Mouse (Mus musculus): ENCODE data around the gene Fam216a. TPM values are rescaled to one million over a fixed set of nuclear protein-coding genes. Genes with fewer than 3 reads are reported as not detected.
"Not testable (repeated sequence)": the region's sequence is repeated elsewhere in the genome, so short reads cannot be mapped to it uniquely, and the experiment has no call there.

Gene Fam216a
- polyA plus RNA-seq, 1 experiment from 2014 or later, result 58.3 TPM

DNA sequence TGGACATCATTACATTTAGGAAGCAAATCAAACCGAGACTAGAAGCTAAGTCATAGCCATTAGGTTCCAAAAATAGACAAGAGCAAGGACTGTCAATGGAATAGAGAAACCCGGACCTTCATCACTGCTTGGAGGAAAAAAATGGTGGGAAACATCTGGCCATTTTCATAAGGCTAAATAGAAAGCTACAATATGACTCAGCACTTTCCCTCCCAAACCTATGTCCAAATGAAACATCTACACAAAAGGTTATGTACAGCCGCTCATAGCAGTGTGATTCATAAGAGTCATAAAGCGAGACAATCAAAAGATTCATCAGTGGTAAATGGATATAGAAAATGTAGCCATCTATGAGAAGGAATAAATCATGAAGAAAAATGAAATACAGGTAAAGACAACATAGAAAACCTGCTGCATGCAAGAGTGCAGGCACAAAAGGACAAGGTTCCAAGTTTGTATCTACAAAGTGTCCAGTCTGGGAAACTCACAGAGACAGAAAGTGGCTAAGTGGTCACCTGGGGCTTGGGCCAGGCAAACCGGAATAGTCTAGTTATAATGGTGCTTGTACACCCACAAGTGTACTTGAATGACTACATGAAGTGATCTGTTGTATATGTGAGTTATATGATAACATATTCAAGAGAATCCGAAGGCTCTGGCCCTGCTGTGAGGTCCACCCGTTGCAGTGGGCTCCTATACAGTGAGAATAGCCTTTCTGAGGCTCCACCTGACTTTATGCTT lies 35.4 kb downstream of the Fam216a start:
- H3K9me3 ChIP-seq, result no peaks in the 10 kb centered on the region
- no peak overlapping the region for H3K4me2 ChIP-seq
- H3K9ac ChIP-seq, result no peak overlapping the region
- H3K27me3 ChIP-seq, result no peaks in the 10 kb centered on the region
- ATAC-seq (ENCODE audit: insufficient number of reproducible peaks, low FRiP score, low TSS enrichment, low read depth), result no peak
- no peaks in the 10 kb centered on the region for H3K4me1 ChIP-seq
- 86% methylated on average over 7 of the region's 7 CpGs for whole genome bisulfite sequencing
- no peak overlapping the region for H3K4me3 ChIP-seq
- no peak overlapping the region for H3K27ac ChIP-seq
- no peaks in the 10 kb centered on the region for H3K36me3 ChIP-seq

DNA sequence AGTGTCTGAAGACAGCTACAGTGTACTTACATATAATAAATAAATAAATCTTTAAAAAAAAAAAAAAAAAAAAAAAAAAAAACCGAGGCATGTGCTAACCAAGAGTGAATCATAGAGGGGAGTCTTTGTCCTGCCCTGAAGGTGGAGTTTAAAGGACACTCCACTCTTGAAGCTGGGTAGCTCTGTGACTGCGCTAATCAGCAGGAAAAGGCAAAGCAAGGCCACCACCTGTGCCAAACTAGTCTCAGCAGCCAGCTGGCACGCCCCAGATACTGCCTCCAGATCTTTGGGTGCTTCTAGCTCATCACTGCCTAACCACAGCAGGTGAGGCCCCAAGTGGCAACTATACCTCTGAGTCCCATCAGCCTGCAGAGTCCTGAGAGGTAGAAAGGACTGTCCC lies 37.5 kb downstream of the Fam216a start:
- no peak overlapping the region for H3K4me3 ChIP-seq
- H3K4me1 ChIP-seq, result no peaks in the 10 kb centered on the region
- H3K36me3 ChIP-seq, result no peaks in the 10 kb centered on the region
- H3K27me3 ChIP-seq, result no peaks in the 10 kb centered on the region
- H3K27ac ChIP-seq, result no peak overlapping the region
- H3K9me3 ChIP-seq, result no peaks in the 10 kb centered on the region
- H3K4me2 ChIP-seq, result no peak overlapping the region
- no peak overlapping the region for H3K9ac ChIP-seq
- no peak for ATAC-seq (ENCODE audit: insufficient number of reproducible peaks, low FRiP score, low TSS enrichment, low read depth)
- WGBS, result 66% methylated on average over 3 of the region's 3 CpGs

DNA sequence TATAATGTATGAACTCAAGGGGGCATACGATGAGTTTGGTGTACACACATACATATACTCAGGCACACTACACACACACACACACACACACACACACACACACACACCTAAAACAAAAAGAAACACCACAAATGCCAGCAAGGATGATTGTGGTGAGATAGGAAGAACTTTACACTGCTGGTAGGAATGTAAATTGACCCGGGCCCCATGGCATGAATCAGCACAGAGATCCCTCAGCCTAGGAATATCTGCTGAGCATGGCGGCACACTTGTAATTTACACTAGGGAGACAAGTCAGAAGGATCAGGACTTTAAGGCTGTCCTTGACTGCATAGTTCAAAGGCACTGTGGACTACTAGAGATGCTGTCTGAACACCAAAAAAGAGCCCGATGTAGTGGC lies 41.9 kb downstream of the Fam216a start:
- Histone ChIP-seq H3K27ac (no peak overlapping the region), H3K9ac (no peak overlapping the region), H3K4me1 (no peaks in the 10 kb centered on the region), H3K4me2 (no peak overlapping the region), H3K36me3 (peaks cover 8% of the 10 kb centered on the region), H3K9me3 (no peaks in the 10 kb centered on the region), H3K27me3 (no peaks in the 10 kb centered on the region), H3K4me3 (no peak overlapping the region)
- no peak for ATAC-seq (ENCODE audit: insufficient number of reproducible peaks, low FRiP score, low TSS enrichment, low read depth)
- WGBS, result 91% methylated on average over 4 of the region's 4 CpGs

DNA sequence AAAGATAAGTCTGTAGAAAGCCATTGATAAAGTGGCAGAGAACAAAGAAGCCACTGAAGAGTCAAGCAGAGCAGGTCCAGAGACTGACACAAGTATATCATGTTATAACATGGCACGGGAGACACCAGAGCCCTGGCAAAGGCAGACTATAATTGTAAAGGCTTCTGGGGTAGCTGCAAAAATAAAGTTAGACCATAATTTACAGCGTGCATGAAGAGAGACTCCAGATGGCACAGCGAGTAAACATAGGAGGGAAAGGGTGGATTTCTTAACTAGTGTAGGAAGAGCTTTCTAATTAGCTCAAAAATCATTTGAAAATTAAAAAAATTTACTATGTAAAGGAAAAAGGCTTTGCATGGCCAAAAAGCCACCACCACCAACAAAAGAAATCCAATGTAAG lies 44.9 kb downstream of the Fam216a start:
- H3K36me3 ChIP-seq, result peaks cover 14% of the 10 kb centered on the region
- no peak overlapping the region for H3K27ac ChIP-seq
- no peak overlapping the region for H3K4me2 ChIP-seq
- H3K4me1 ChIP-seq, result no peaks in the 10 kb centered on the region
- no peak for ATAC-seq (ENCODE audit: insufficient number of reproducible peaks, low FRiP score, low TSS enrichment, low read depth)
- H3K4me3 ChIP-seq, result no peak overlapping the region
- no peak overlapping the region for H3K9ac ChIP-seq
- 75% methylated on average over 3 of the region's 3 CpGs for WGBS
- no peaks in the 10 kb centered on the region for H3K27me3 ChIP-seq
- no peaks in the 10 kb centered on the region for H3K9me3 ChIP-seq

DNA sequence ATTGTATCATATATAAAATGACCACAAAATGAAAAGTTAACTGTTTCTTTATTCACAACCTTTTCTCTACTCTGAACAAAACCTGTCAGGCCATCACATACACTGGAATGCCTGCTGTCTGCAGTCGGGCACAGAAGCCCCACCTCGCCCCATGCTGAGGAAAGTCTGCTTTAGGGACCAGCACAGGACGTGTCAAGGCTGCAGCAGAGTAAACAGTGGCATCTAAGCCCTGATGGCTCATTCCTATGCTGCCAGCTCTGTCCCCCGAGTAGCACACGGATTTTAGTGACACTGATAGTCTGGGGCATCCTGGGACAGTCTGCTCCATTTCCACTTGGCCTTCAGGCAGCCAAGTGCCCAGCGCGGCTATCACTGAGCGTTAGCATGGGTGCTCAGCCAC lies 46.7 kb downstream of the Fam216a start:
- Histone ChIP-seq H3K9me3 (no peaks in the 10 kb centered on the region), H3K4me3 (no peak overlapping the region), H3K4me1 (peaks cover under 1% of the 10 kb centered on the region; the same call in 1 of the 2 replicates), H3K27me3 (no peaks in the 10 kb centered on the region), H3K9ac (no peak overlapping the region), H3K27ac (no peak overlapping the region), H3K4me2 (no peak overlapping the region), H3K36me3 (peaks cover 22% of the 10 kb centered on the region)
- 87% methylated on average over 8 of the region's 8 CpGs for WGBS
- ATAC-seq (ENCODE audit: insufficient number of reproducible peaks, low FRiP score, low TSS enrichment, low read depth), result no peak

DNA sequence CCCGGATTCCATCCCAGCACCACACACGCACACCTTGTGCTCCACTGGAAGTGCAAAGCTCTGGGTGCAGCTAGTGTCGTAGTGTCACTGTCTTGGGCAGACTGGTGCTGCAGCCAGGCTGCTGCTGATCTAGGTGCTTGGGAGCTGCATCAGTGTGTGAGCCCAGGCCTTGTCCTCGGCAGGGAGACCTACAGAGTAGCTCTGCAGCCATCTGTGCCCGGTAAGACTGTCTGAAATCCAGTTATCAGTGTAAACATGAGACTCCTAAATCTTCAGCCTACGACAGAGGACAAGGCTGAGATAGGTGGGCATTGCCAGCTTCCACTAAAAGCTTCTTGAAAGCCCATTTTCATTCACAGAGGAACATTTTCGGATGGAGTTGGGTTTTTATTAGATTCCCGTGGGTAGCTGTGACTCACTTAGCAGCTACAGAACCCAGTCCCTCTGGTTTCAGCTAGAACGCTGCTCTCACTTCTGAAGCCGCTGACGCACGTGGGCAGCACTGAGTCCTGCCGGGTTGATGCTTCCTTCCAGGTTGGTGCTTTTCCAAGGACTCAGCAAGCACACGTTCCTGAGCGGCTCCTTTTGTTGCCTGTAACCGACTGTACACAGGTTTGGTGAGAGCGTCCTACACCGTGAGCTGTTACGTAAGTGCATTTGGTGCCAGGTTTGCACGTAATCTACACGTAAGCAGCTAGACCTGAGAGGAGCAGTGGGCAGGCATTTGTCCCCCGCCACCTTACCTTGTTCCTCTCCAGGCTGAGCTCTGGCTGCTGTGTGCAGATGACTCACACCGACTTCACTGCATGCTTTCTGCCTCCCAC lies 47.3 kb downstream of the Fam216a start:
- H3K9me3 ChIP-seq, result no peaks in the 10 kb centered on the region
- H3K27ac ChIP-seq, result no peak overlapping the region
- peaks cover 7% of the 10 kb centered on the region for H3K4me1 ChIP-seq
- H3K9ac ChIP-seq, result no peak overlapping the region
- no peak overlapping the region for H3K4me2 ChIP-seq
- H3K4me3 ChIP-seq, result no peak overlapping the region
- ATAC-seq (ENCODE audit: insufficient number of reproducible peaks, low FRiP score, low TSS enrichment, low read depth), result no peak
- H3K36me3 ChIP-seq, result peaks cover 22% of the 10 kb centered on the region
- WGBS, result 89% methylated on average over 23 of the region's 23 CpGs
- H3K27me3 ChIP-seq, result no peaks in the 10 kb centered on the region

DNA sequence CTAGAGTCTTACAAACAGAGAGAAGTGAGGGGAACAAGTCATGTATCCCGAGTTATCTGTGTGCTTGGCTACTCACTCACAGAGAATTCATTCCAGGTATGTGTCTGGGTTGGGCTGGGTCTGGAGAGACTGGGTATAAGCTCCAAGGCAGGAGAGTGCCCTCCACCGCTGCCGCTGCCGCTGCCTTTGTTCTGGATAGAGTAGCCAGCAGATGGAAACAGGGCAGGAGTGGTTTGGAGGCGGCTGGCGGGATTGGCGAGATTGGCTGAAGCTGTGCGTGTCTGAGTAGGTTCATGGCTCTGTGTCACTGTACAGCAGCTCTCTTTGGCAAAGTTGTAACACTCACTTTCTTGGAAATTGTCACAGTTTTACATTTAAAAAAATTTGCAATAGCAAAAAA lies 48.6 kb downstream of the Fam216a start:
- 82% methylated on average over 8 of the region's 8 CpGs for WGBS
- no peak for ATAC-seq (ENCODE audit: insufficient number of reproducible peaks, low FRiP score, low TSS enrichment, low read depth)
- H3K36me3 ChIP-seq, result peaks cover 22% of the 10 kb centered on the region

DNA sequence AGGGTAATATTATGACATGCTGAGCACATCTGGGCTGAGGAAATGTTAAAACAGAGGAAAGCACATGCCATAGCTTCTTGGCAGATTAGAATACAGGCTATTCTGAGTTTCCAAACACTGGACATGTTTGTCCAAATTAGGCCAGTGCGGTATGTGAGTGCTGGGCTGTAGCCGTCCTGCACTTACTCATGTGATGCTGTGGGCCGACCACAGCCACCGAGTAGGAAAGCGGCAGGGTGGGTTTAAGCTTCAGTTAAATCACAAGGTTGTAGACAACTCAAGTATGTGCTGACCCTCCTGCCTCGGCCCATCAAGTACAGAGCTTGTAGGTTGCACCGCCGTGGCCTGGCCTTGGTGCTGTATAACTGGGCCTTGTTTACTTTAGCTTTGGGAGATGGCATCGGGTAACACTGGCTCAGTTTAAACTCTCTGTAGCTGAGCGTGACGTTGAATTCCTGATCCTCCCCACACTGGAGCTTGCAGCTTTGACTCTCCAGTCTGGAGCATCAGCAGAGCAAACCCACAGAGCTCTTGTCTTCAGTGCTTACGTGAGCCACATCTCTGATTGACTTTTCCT lies 51.9 kb downstream of the Fam216a start:
- ATAC-seq (ENCODE audit: insufficient number of reproducible peaks, low FRiP score, low TSS enrichment, low read depth), result no peak
- peaks cover 17% of the 10 kb centered on the region for H3K4me1 ChIP-seq
- WGBS, result 61% methylated on average over 12 of the region's 12 CpGs
- H3K27ac ChIP-seq, result peak overlapping the region; percentile 35
- no peak overlapping the region for H3K4me3 ChIP-seq
- peaks cover 21% of the 10 kb centered on the region for H3K36me3 ChIP-seq
- H3K9ac ChIP-seq, result no peak overlapping the region
- no peaks in the 10 kb centered on the region for H3K27me3 ChIP-seq
- no peaks in the 10 kb centered on the region for H3K9me3 ChIP-seq
- no peak overlapping the region for H3K4me2 ChIP-seq

More for the DNA sequence above, 48.6 kb downstream of the Fam216a start:
- H3K9me3 ChIP-seq, result no peaks in the 10 kb centered on the region
- no peak overlapping the region for H3K9ac ChIP-seq
- no peak overlapping the region for H3K27ac ChIP-seq
- H3K4me3 ChIP-seq, result no peak overlapping the region
- no peaks in the 10 kb centered on the region for H3K27me3 ChIP-seq
- no peak overlapping the region for H3K4me2 ChIP-seq
- H3K4me1 ChIP-seq, result peaks cover 14% of the 10 kb centered on the region

DNA sequence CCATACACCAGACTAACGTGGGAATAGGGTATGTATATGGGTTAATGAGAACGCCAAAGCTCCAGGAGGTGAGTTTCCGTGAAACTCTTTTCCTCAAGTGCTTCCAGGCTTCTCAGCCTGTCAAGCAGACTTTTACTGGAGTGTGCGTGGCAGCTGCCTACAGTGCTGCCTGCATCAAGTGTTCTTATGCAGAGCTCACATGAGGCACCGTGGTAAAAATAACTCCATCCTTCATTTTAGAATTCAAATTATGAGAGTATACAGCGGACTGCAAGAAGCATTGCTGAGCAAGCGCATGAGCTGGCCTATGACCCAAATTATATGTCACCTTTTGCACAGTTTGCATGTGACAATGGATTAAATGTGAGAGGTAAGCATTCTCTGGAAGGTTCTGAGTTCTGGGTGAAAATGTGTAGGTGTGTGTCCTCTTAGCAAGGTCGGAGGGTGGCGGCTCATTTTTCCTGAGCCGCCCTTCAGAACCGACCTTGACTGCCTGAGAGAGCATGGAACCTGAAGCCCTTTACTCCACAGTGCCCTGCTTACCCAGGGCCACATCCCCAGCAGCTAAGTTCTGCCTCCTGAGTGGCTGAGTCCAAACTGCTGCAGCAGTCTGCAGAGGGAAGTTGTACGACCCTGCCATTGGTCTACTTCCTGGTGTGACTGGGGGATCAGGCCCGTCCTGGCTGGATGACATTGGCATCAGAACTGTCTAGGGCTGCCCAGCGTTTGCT lies 52.5 kb downstream of the Fam216a start:
- H3K4me3 ChIP-seq, result no peak overlapping the region
- no peaks in the 10 kb centered on the region for H3K9me3 ChIP-seq
- peaks cover 22% of the 10 kb centered on the region for H3K4me1 ChIP-seq
- ATAC-seq (ENCODE audit: insufficient number of reproducible peaks, low FRiP score, low TSS enrichment, low read depth), result no peak
- no peak overlapping the region for H3K9ac ChIP-seq
- H3K4me2 ChIP-seq, result no peak overlapping the region
- H3K27me3 ChIP-seq, result no peaks in the 10 kb centered on the region
- H3K36me3 ChIP-seq, result peaks cover 19% of the 10 kb centered on the region; the same call in 1 of the 2 replicates
- 61% methylated on average over 14 of the region's 14 CpGs for WGBS
- peak overlapping the region; percentile 35 for H3K27ac ChIP-seq

DNA sequence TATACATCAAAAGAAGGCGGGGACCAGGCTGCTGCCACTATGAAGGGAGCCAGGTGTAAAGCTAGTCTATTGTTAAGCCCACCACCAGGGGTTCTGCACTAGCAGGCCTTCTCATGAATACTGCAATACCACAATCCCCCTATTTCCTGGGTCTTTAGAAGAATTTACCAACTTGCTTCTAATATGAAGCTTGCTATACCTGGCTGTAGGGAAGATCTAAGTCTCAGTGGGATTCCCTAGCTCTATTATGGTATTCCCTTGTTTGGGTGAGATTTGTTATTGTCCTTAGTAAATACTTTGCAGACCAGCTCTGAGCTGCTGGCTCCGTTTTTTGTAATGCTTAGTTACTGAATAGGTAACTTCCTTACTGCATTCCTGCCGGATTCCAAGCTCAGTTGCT lies 53.2 kb downstream of the Fam216a start:
- not testable (repeated sequence) for H3K27me3 ChIP-seq; ATAC-seq (ENCODE audit: insufficient number of reproducible peaks, low FRiP score, low TSS enrichment, low read depth); H3K9me3 ChIP-seq; H3K9ac ChIP-seq; H3K4me3 ChIP-seq; H3K4me2 ChIP-seq
- Histone ChIP-seq H3K4me1 (peaks cover 24% of the 10 kb centered on the region), H3K36me3 (peaks cover 20% of the 10 kb centered on the region; the same call in 1 of the 2 replicates), H3K27ac (peak overlapping the region; percentile 35)
- 53% methylated on average over 3 of the region's 3 CpGs for WGBS

DNA sequence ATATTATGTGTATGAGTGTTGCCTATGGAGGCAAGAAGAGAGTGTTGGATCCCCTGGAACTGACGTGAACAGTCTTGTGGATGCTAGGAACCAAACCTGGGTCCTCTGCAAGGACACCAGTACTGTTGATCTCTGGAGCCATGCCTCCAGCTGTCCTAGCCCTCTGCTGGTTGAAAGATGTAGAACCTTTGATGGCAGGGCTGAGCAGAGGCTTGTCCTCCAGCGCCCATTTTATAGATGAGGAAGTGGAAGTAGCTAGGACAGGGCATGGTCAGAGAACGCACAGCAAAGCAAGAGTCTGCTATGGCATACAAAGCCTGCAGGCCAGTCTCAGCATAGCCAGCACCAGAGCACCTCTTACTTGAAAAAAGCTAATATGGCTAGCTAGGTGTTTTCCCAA lies 54.1 kb downstream of the Fam216a start:
- WGBS, result 77% methylated on average over 3 of the region's 3 CpGs
- Histone ChIP-seq H3K36me3 (peaks cover 27% of the 10 kb centered on the region), H3K4me3 (no peak overlapping the region), H3K27me3 (no peaks in the 10 kb centered on the region), H3K9ac (no peak overlapping the region), H3K4me1 (peaks cover 24% of the 10 kb centered on the region), H3K4me2 (no peak overlapping the region), H3K9me3 (no peaks in the 10 kb centered on the region), H3K27ac (no peak overlapping the region)
- no peak for ATAC-seq (ENCODE audit: insufficient number of reproducible peaks, low FRiP score, low TSS enrichment, low read depth)

Measured in limb, embryonic 15.5 days (tissue).